Comparison of ENCODE assay signal across 9 mouse cellular contexts in the genomic region with DNA sequence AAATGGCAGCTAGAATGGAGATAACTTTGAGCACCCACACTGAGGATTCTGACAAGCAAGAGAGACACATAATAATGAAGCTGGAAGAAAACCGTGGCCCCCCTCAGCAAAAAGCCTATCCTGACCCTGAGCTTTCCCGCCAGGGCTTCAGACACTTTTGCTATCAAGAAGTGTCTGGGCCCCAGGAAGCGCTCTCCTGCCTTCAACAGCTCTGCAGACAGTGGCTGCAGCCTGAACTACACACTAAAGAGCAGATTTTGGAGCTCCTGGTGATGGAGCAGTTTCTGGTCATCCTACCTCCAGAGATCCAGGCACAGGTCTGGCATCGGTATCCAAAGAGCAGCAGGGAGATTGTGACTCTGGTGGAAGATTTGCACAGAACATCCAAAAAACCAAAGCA. TPM values are rescaled to one million over a fixed set of nuclear protein-coding genes. Genes with fewer than 3 reads are reported as not detected.
DNase-seq lines count a peak whose midpoint lies in the region; ATAC-seq lines count a peak whose summit lies in the region.
"Had no signal": no experiment of that assay in that cellular context is flagged by ENCODE, and none has a peak within 500 bp of the region (broad histone marks: within the 10 kb centered on the region; RNA-seq: fewer than 3 reads in every experiment).

No protein-coding gene starts in this region.

- no peaks in the 10 kb centered on the region for H3K36me3 ChIP-seq in lung, embryonic 15.5 days
- H3K36me3 ChIP-seq in intestine, embryonic 14.5 days (ENCODE audit: control insufficient read depth, insufficient read depth, low read length) = no peaks in the 10 kb centered on the region
- H3K36me3 ChIP-seq in neural tube, embryonic 12.5 days = no peaks in the 10 kb centered on the region

- H3K4me2 ChIP-seq in lung, embryonic 15.5 days = peak overlapping the region; percentile 79
- H3K4me2 ChIP-seq in intestine, embryonic 14.5 days (ENCODE audit: low read length) = peak overlapping the region; percentile 69
- H3K4me2 ChIP-seq in neural tube, embryonic 12.5 days (replicated peaks) = peak overlapping the region; percentile 65

- peak; percentile 40 to 74 for DNase-seq in adrenal gland, adult (ENCODE audit: inconsistent age in 2 of 2, low spot score in 1 of 2)
- no peak for DNase-seq in adrenal gland, adult 2 months
- DNase-seq in lung, postnatal 14 days = no peak
- DNase-seq in intestine, embryonic 14.5 days (ENCODE audit: low spot score) = no peak
- DNase-seq in ovary, postnatal 36 days (ENCODE audit: low spot score) = no peak
- DNase-seq in adrenal gland, postnatal 36 days = no peak

- no peak for ATAC-seq in lung, embryonic 15.5 days (ENCODE audit: borderline replicate concordance, extremely low read depth, low FRiP score, low TSS enrichment)
- no peak for ATAC-seq in intestine, embryonic 14.5 days (replicated peaks; ENCODE audit: low FRiP score, low TSS enrichment, low read depth)
- no peak for ATAC-seq in neural tube, embryonic 12.5 days (ENCODE audit: low FRiP score, low read depth)

- H3K9me3 ChIP-seq in lung, embryonic 15.5 days = no peaks in the 10 kb centered on the region
- no peaks in the 10 kb centered on the region for H3K9me3 ChIP-seq in intestine, embryonic 14.5 days (ENCODE audit: control insufficient read depth, low read length)
- no peaks in the 10 kb centered on the region for H3K9me3 ChIP-seq in neural tube, embryonic 12.5 days

- H3K9ac ChIP-seq in lung, embryonic 15.5 days = peak overlapping the region; percentile 65
- peak overlapping the region; percentile 54; the same call in 1 of the 2 replicates for H3K9ac ChIP-seq in intestine, embryonic 14.5 days (ENCODE audit: low read length)
- no peak overlapping the region; the same call in 1 of the 2 replicates for H3K9ac ChIP-seq in neural tube, embryonic 12.5 days

- no peak overlapping the region for H3K27ac ChIP-seq in lung, embryonic 15.5 days
- no peak overlapping the region for H3K27ac ChIP-seq in intestine, embryonic 14.5 days (ENCODE audit: low read depth)
- H3K27ac ChIP-seq in neural tube, embryonic 12.5 days = no peak overlapping the region

- H3K4me1 ChIP-seq in lung, embryonic 15.5 days = peaks cover 7% of the 10 kb centered on the region; the same call in 1 of the 2 replicates
- peaks cover 5% of the 10 kb centered on the region; the same call in 1 of the 2 replicates for H3K4me1 ChIP-seq in intestine, embryonic 14.5 days (replicated peaks; ENCODE audit: control insufficient read depth, insufficient read depth, low read length)
- H3K4me1 ChIP-seq in neural tube, embryonic 12.5 days = peaks cover 7% of the 10 kb centered on the region; the same call in 1 of the 2 replicates

- H3K4me3 ChIP-seq in lung, embryonic 15.5 days = peak overlapping the region; percentile 72
- peak overlapping the region; percentile 56; the same call in 1 of the 2 replicates for H3K4me3 ChIP-seq in intestine, embryonic 14.5 days (ENCODE audit: low read depth, low read length)
- H3K4me3 ChIP-seq in neural tube, embryonic 12.5 days = peak overlapping the region; percentile 63; the same call in 1 of the 2 replicates

- no peaks in the 10 kb centered on the region for H3K27me3 ChIP-seq in lung, embryonic 15.5 days
- no peaks in the 10 kb centered on the region for H3K27me3 ChIP-seq in intestine, embryonic 14.5 days (replicated peaks; ENCODE audit: control insufficient read depth, insufficient read depth, low read length)
- H3K27me3 ChIP-seq in neural tube, embryonic 12.5 days (replicated peaks) = no peaks in the 10 kb centered on the region

- WGBS in lung, embryonic 15.5 days = 69% methylated on average over 4 of the region's 4 CpGs
- WGBS in intestine, embryonic 14.5 days = 59% methylated on average over 4 of the region's 4 CpGs
- WGBS in neural tube, embryonic 12.5 days = 67% methylated on average over 4 of the region's 4 CpGs

RNA-seq across cellular contexts. Expression of a gene that starts 0.8 kb away (rescaled TPM):
- 10 to 100 TPM in 1 of 2 experiments, 1 to 10 TPM in 1; 4.7 to 15.2 TPM for total RNA-seq in adrenal gland, adult 2 months (2021)
- polyA plus RNA-seq in adrenal gland, adult 2 months (2012; rRNA removed) = 2.7 and 5.0 TPM in 2 replicates
- 1.1 and 1.3 TPM in 2 replicates for polyA plus RNA-seq in lung, embryonic 15.5 days (2015; fragmentation: Nextera tagmentation; extraction: Ambion mirVana)
- 1.2 and 1.3 TPM in 2 replicates for polyA plus RNA-seq in intestine, embryonic 14.5 days (2014; fragmentation: Nextera tagmentation; extraction: Ambion mirVana)
- 1.6 and 2.0 TPM in 2 replicates for polyA plus RNA-seq in neural tube, embryonic 12.5 days (2016; fragmentation: Nextera tagmentation; extraction: Ambion mirVana)
- total RNA-seq in adrenal gland, postnatal 36 days (2021) = 10 to 100 TPM in 1 of 2 experiments, 1 to 10 TPM in 1; 2.5 to 12.0 TPM

RNA-seq across cellular contexts. Expression of a gene that starts 17.2 kb away (rescaled TPM):
- not detected for total RNA-seq in adrenal gland, adult 2 months (2021)
- not detected in 2 replicates for polyA plus RNA-seq in adrenal gland, adult 2 months (2012; rRNA removed)
- polyA plus RNA-seq in lung, embryonic 15.5 days (2015; fragmentation: Nextera tagmentation; extraction: Ambion mirVana) = not detected in 2 replicates
- polyA plus RNA-seq in intestine, embryonic 14.5 days (2014; fragmentation: Nextera tagmentation; extraction: Ambion mirVana) = not detected in 2 replicates
- not detected in 2 replicates for polyA plus RNA-seq in neural tube, embryonic 12.5 days (2016; fragmentation: Nextera tagmentation; extraction: Ambion mirVana)
- not detected for total RNA-seq in adrenal gland, postnatal 36 days (2021)
- polyA plus RNA-seq: spleen, adult 2 months had no signal

RNA-seq across cellular contexts. Expression of a gene that starts 24.3 kb away (rescaled TPM):
- 100 to 1,000 TPM in 1 of 2 experiments, 10 to 100 TPM in 1; 75.7 to 106 TPM for total RNA-seq in adrenal gland, adult 2 months (2021)
- polyA plus RNA-seq in adrenal gland, adult 2 months (2012; rRNA removed) = 91.3 and 122 TPM in 2 replicates
- 46.6 and 49.7 TPM in 2 replicates for polyA plus RNA-seq in lung, embryonic 15.5 days (2015; fragmentation: Nextera tagmentation; extraction: Ambion mirVana)
- 46.9 and 47.3 TPM in 2 replicates for polyA plus RNA-seq in intestine, embryonic 14.5 days (2014; fragmentation: Nextera tagmentation; extraction: Ambion mirVana)
- polyA plus RNA-seq in neural tube, embryonic 12.5 days (2016; fragmentation: Nextera tagmentation; extraction: Ambion mirVana) = 61.3 and 68.9 TPM in 2 replicates
- total RNA-seq in adrenal gland, postnatal 36 days (2021) = 100 to 1,000 TPM in 1 of 2 experiments, 10 to 100 TPM in 1; 74.8 to 115 TPM

RNA-seq across cellular contexts. Expression of a gene that starts 36.5 kb away (rescaled TPM):
- total RNA-seq in adrenal gland, adult 2 months (2021) = 10 to 100 TPM; 11.7 to 19.7 TPM
- polyA plus RNA-seq in adrenal gland, adult 2 months (2012; rRNA removed) = 3.2 and 4.1 TPM in 2 replicates
- polyA plus RNA-seq in lung, embryonic 15.5 days (2015; fragmentation: Nextera tagmentation; extraction: Ambion mirVana) = 6.4 and 6.8 TPM in 2 replicates
- 5.8 and 6.0 TPM in 2 replicates for polyA plus RNA-seq in intestine, embryonic 14.5 days (2014; fragmentation: Nextera tagmentation; extraction: Ambion mirVana)
- polyA plus RNA-seq in neural tube, embryonic 12.5 days (2016; fragmentation: Nextera tagmentation; extraction: Ambion mirVana) = 9.5 and 10.1 TPM in 2 replicates
- total RNA-seq in adrenal gland, postnatal 36 days (2021) = 10 to 100 TPM; 14.1 to 21.7 TPM

RNA-seq across cellular contexts. Expression of a gene that starts 36.6 kb away (rescaled TPM):
- total RNA-seq in adrenal gland, adult 2 months (2021) = under 1 TPM in 1 of 2 experiments, not detected in 1; 0.52 TPM
- not detected in 2 replicates for polyA plus RNA-seq in adrenal gland, adult 2 months (2012; rRNA removed)
- polyA plus RNA-seq in lung, embryonic 15.5 days (2015; fragmentation: Nextera tagmentation; extraction: Ambion mirVana) = 1.1 and 1.4 TPM in 2 replicates
- polyA plus RNA-seq in intestine, embryonic 14.5 days (2014; fragmentation: Nextera tagmentation; extraction: Ambion mirVana) = 1.7 and 2.0 TPM in 2 replicates
- 3.7 and 4.4 TPM in 2 replicates for polyA plus RNA-seq in neural tube, embryonic 12.5 days (2016; fragmentation: Nextera tagmentation; extraction: Ambion mirVana)
- 1 to 10 TPM; 1.3 to 1.5 TPM for total RNA-seq in adrenal gland, postnatal 36 days (2021)
- polyA plus RNA-seq: spleen, adult 2 months had no signal

Comparison
In these comparisons a context has a peak if more than half of its experiments do, and no peak if none do; other contexts are left out.
1. DNase-seq: peak in adrenal gland, adult (2 of 2); none in adrenal gland, adult 2 months (single experiment), lung, postnatal 14 days (single experiment), intestine, embryonic 14.5 days (single experiment), ovary, postnatal 36 days (single experiment) and adrenal gland, postnatal 36 days (0 of 2).
2. Peak in every context shown above with its lines, with median percentiles within 50 percentile points of each other: H3K4me2 ChIP-seq and H3K4me3 ChIP-seq.